Mouse (Mus musculus): ENCODE data around the gene Ntn1.

Ntn1 gene

DNA sequence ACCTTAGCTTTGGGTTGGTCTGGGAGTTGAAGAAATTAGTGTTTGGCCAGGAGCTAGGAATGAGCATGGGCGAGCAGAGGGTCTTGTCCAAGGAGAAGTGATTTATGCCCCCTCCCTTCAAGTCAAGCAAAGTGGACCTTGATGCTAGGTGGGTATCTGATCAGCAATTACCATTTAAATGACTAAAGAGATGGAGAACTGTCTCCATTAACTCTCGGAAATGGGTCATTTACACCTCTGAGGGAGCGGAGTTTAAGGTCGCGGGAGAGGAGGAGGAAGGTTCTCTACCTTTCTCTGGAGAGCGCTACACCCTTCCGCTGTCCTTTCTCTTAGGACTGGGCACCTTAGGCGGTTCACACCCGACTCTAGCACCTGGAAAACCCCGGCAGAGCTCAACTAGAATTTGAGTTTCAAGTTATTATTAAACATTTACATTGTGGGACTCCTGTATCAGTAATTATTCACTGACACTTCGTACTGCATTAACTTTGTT, at the start of gene Ntn1:
Gene Ntn1, minus strand, starts transcription at position 97 of the 493 bp plus-strand sequence.
- no peak for DNase-seq

DNA sequence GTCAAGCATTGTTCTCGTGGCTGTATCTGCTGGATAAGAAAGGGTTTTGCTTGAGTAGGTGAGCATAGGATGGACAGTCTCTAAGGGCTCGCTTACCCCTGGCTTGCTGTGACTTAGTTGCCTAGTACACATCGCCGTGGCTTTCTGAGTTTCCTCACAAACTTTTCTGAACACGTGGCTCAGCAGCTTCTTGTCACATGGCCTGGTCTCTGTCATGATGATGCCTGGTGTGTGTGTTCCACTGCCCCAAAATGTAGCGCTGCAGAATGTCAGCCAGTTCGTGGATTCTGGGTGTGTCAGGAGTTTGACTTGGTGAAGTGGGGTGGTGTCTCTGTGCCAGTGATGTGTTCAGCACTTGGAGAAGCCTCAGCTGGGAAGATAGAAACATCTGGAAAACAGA, 47.7 kb upstream of the Ntn1 start:
- DNase-seq, result no peak

GRCm38 (mm10) chr11:68447242-68447641, 46.6 kb upstream of the Ntn1 start:
- no peak for DNase-seq

DNA sequence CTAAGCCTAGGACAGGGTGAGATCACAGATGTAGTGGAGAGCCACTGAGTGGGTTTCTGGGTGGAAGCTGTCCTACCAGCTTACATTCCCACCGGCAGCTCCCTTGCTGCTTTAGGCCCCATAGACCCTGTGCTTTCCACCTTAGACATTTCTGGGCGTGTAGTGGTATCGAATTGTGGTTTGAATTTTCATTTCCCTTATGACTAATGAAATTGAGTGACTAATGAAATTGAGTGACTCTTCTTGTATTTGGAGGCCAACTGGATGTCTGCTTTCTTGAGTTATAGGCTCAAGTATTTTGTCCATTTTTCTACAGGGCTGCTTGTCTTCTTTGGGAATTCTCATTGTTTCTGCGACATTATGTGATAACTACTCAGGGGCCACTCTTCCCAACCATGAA, 45.9 kb upstream of the Ntn1 start:
- no peak for DNase-seq

- no peak for DNase-seq
Observed at GRCm38 (mm10) chr11:68445901-68446300, 45.3 kb upstream of the Ntn1 start.

DNA sequence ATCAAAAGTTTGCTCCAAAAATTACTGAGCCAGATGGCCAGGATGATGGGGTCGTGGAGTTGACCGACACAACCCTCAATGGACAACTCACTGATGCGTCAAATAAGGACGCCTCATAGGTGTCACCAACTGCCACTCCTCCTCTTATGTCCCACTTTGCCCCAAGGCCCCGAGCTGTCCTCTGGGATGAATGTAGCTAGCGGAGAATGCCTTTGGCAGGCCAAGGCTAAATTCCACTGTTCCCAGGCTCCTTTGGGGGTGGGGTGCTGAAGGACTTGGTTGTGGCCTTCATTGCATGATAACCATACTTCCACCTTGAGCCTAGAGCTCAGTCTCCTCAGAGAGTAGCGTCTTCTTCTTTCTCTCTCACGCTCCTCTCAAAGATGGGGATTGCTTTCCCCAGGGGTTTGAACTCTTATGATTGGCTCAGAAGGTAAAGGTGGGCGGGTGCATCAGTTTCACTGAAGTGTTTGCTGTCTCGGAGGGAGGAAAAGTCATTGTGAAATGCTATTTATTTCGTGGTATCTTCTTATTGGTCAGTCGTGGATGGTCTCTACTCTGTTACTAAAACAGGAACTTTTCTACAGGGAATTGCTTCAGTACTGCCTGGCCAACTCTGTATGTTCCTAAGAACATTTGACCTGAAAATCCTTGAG, 42.5 kb upstream of the Ntn1 start:
- no peak for DNase-seq

- no peak for DNase-seq
Observed at GRCm38 (mm10) chr11:68442346-68442745, 41.7 kb upstream of the Ntn1 start.

- no peak for DNase-seq
Observed at GRCm38 (mm10) chr11:68440965-68441364, 40.3 kb upstream of the Ntn1 start.

DNA sequence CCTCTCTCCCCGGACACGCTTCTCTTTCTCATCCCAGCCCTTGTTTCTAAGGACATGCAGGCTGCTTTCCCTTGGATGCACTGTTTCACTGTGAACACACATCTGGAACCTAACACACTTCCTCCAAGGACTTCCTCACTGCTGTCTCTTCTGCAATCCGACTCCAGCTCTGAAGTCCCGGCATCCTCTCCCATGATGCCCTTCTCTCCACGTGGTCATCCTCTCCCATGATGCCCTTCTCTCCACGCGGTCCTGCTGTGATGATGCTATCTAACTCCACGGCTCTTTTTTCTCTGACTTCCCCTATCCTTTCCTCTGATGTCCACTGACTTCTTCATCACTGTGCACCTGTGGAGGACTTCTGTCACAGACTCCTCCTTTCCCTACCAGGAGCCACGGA, 39.5 kb upstream of the Ntn1 start:
- DNase-seq, result no peak

GRCm38 (mm10) chr11:68436376-68436775, 35.8 kb upstream of the Ntn1 start:
- DNase-seq, result no peak

GRCm38 (mm10) chr11:68435601-68436000, 35.0 kb upstream of the Ntn1 start:
- no peak for DNase-seq

DNA sequence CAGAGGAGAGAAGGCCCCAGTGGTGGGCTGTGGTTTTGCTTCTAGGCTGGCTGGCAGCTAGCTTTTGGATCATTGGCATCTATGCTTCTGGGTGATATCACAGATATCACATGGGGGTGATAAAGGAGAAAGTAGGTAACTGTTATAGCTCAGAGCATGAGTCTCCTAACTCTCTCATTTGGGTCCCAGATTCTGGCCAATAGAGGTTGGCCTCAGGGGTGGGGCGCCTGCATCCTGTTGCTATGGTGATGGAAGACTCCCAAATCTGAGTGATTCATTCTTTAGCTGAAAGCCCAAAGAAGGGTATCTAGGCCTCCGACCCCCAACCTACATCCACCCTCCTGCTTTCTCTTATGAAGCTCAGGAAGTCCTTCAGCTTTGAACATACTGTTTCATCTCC, 34.1 kb upstream of the Ntn1 start:
- DNase-seq, result no peak

- no peak for DNase-seq
Observed at GRCm38 (mm10) chr11:68433534-68433933, 32.9 kb upstream of the Ntn1 start.

DNA sequence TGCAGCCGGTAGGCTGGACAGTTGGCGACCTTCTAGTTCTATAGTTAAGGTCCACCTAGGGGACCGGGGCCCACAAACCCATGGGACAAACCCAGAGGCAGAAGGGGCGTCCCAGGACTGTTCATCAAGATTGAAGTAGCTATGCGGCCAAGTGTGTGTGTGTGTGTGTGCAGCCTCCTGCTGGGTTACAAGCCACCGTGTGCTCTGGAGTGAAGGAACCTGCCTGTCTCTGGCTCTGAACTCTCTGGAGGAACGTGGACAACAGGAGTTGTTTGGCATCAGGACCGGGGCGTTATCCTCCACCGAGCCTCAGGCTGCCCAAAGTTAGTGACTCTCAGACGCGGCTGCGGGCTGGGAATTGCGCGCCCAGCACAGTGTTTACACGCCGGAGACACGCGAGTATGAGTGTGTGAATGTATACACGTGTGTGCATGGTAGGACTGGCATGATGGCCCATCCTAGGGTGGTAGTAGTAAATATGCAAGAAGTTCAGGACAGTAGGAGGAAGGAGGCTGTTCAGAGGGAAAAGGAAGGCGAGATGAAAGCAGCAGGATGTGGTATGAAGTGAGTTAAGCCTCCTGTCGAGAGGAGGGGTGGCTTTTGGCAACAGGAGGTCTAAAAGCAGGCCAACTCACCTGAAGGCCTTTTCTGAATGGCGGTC, 31.9 kb upstream of the Ntn1 start:
- peak in 1 of 2 experiments; percentile 59 for DNase-seq

DNA sequence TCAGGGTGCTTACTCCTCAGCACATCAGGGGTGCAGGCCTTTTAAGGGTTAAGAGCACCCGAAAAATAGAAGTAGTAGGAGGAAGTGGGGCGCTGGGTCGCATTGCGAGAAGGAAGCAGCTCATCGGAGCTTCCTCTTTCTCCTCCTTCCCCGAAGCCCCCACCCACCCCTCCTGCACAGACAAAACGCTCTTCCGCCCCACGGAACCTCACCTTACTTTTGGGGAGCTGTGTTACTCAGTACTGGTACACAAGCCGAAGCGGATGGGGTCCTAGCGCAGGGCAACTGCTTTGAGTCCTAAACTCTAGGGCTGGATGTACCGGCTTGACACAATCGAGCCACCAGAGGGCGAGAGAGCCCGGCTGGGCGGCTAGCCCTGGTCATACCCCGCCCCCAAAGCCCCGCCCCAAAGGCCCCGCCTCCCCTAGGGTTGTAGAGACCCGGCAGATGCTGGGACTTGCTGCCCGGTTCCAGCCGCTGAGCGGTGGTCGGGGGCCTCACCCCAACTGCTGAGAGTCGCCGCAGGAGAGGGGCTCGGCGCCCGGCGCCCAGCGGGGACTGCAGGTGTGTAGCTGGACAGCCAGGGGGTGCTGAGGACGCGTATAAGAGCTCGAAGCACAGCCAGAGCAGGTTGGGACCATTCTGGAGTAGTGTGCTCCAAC, 31.2 kb upstream of the Ntn1 start, which contains the start of gene Pik3r5:
Gene Pik3r5, plus strand, starts transcription at position 423 of the 662 bp plus-strand sequence.
- peak; percentile 84 to 90 for DNase-seq

GRCm38 (mm10) chr11:68430662-68431061, 30.0 kb upstream of the Ntn1 start:
- peak; percentile 58 to 78 for DNase-seq

GRCm38 (mm10) chr11:68427083-68427570, 26.5 kb upstream of the Ntn1 start:
- peak in 1 of 2 experiments; percentile 47 for DNase-seq

- no peak for DNase-seq
Observed at GRCm38 (mm10) chr11:68425492-68426315, 25.1 kb upstream of the Ntn1 start.

- DNase-seq, result peak; percentile 62 to 81
Observed at GRCm38 (mm10) chr11:68417831-68418230, 17.2 kb upstream of the Ntn1 start.

DNA sequence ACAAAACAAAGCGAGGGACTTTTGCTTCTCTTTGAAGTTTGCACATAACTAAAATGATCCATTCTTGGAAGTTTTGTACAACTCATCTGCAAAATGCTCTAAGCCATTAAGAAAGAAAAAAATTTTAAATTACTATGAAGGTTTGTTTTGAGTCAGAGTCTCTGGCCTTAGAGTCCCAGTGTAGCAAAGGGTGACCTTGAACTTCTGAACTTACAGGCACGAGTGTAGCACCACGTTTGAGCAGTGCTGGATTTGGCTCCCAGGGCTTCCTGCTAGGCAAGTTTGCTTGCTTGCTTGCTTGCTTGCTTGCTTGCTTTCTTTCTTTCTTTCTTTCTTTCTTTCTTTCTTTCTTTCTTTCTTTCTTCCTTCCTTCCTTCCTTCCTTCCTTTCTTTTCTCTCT, 16.4 kb upstream of the Ntn1 start:
- no peak for DNase-seq

DNA sequence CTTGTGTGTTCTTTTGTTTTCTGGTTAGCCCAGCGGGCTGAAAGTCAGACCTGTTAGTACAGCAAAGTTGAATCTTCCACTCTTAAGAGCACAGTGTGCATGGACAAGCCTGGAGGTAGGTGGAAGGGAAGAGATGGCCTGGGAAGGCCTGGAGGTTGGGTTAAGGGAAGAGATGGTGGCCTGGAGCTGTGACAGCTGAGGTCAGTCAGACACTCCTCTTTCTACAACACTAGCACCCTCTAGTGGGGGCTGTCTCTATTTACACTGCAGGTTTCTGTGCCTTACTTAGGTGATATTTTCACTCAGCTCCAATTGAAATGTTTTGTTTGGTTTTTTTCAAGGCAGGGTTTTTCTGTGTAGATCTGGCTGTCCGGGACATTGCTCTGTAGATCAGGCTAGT, 7.5 kb upstream of the Ntn1 start:
- DNase-seq, result peak in 1 of 2 experiments; percentile 48

GRCm38 (mm10) chr11:68407266-68407926, 6.8 kb upstream of the Ntn1 start:
- no peak for DNase-seq
